Mouse (Mus musculus): ENCODE measurements around the gene Dgki. TPM values are rescaled to one million over a fixed set of nuclear protein-coding genes. Genes with fewer than 3 reads are reported as not detected.
"Not testable (repeated sequence)": the region's sequence is repeated elsewhere in the genome, so short reads cannot be mapped to it uniquely, and the experiment has no call there.

Gene Dgki
- polyA plus RNA-seq, 1 experiment from 2014 or later = 0.56 TPM

DNA sequence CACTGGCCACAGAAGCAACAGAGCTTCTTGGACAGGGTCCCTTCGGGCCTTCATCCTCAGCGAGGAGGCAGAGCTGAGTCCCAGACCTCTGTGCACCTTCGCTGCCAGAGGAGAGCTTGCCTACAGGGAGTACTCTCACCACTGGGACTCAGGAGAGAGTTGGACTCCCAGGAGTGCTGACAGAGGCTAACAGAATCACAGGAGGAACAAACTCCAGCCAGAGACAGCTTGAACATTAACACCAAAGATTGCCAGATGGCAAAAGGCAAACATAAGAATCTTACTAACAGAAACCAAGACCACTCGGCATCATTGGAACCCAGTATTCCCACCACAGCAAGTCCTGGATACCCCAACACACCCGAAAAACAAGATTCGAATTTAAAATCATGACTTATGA is 193.7 kb downstream of the Dgki start:
- WGBS = 90% methylated on average over 6 of the region's 6 CpGs
- not testable (repeated sequence) for H3K27ac ChIP-seq (replicated peaks)

DNA sequence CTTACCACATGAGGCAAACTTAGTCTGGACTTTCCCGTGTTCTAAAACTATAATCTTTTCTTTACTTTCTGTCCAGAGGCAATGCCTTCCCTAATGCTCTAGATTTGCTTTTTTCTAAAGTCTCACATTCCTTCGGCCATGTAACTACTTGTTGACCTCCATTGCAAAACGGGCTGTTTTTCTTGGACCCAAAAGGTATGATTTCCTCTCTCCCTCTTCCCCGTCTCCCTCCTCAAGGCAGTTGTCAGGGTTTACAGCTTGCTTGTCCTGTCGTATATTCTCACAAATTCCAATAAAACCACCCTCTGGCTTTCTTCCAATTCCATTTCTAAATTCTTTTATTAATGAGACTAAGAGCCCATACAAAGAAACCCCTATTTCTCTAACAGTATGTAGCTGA is 199.6 kb downstream of the Dgki start:
- H3K36me3 ChIP-seq (replicated peaks) = no peaks in the 10 kb centered on the region
- no peak for DNase-seq (ENCODE audit: low spot score)
- WGBS = 87% methylated on average over 5 of the region's 5 CpGs
- H3K27me3 ChIP-seq (replicated peaks; ENCODE audit: low read depth, poor library complexity, severe bottlenecking) = no peaks in the 10 kb centered on the region
- no peak overlapping the region for H3K4me3 ChIP-seq
- H3K4me1 ChIP-seq = peaks cover 4% of the 10 kb centered on the region; the same call in 1 of the 2 replicates
- no peak overlapping the region for H3K27ac ChIP-seq (replicated peaks)
- no peaks in the 10 kb centered on the region for H3K9me3 ChIP-seq

More for the DNA sequence above, 193.7 kb downstream of the Dgki start:
- not testable (repeated sequence) for H3K27me3 ChIP-seq (replicated peaks; ENCODE audit: low read depth, poor library complexity, severe bottlenecking); H3K4me3 ChIP-seq; H3K36me3 ChIP-seq (replicated peaks); H3K4me1 ChIP-seq; DNase-seq (ENCODE audit: low spot score); H3K9me3 ChIP-seq

DNA sequence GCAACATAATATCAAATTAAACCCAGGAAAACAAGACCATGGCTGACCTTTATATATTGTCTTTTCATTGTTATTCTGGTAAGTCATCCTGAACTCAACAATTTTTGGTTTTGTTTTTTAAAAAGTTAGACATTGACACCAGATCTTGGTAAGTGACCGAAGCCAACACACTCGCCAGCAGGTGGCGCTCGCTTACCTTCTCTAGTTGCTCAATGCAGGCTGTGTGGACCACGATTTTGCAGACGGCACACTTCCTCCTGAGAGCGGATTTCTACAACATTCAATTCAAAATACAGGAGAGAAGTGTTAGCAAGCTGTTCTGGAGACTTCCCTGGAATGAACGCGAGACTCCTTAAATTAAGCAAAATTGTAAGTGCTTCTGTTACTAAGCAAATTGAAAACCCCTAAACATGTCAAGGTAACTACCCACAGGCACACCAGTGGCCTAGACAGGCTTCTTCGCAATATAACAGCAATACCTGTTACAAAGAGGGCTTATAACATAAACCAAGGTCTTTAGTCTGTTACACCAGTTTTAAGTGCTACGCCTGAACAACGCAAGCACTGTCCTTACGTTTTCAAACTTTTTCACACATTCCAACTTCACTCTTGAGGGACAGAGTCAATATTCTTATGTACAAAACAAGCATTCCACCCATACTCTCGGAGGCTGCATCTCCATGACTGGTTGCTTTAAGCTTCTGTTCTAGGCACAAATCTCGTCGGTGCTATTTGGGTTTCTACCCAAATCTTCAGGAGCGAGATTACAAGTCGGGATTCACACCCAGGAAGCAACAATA is 202.4 kb downstream of the Dgki start:
- H3K4me1 ChIP-seq = peaks cover 4% of the 10 kb centered on the region; the same call in 1 of the 2 replicates
- no peaks in the 10 kb centered on the region for H3K9me3 ChIP-seq
- H3K4me3 ChIP-seq = no peak overlapping the region
- H3K27ac ChIP-seq (replicated peaks) = no peak overlapping the region
- H3K36me3 ChIP-seq (replicated peaks) = no peaks in the 10 kb centered on the region
- DNase-seq (ENCODE audit: low spot score) = peak; percentile 88
- H3K27me3 ChIP-seq (replicated peaks; ENCODE audit: low read depth, poor library complexity, severe bottlenecking) = no peaks in the 10 kb centered on the region
- 51% methylated on average over 18 of the region's 18 CpGs for WGBS

DNA sequence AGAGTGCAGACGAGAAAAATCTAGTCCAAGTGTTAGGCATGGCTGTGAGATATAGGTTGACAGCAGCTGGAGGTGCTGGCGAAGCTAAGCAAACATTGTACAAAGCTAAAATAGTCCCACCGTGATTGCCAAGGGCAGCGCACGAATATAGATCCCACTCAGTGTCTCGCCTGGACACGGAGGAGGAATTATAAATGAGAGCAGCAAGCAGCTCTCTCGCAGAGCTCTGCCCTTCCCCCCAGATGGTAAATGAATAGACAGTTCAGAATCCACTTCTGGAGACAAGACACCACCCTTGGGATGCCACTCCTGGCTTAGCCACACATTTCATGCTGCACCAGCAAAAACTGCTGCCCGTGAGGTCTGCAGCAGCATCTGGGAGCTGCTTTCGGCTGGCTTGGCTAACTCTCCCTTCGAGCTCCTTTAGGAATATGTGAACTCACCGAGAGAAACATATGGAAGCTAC is 203.1 kb downstream of the Dgki start:
- DNase-seq (ENCODE audit: low spot score) = no peak
- no peak overlapping the region for H3K27ac ChIP-seq (replicated peaks)
- H3K27me3 ChIP-seq (replicated peaks; ENCODE audit: low read depth, poor library complexity, severe bottlenecking) = no peaks in the 10 kb centered on the region
- peaks cover 4% of the 10 kb centered on the region; the same call in 1 of the 2 replicates for H3K4me1 ChIP-seq
- H3K4me3 ChIP-seq = no peak overlapping the region
- no peaks in the 10 kb centered on the region for H3K36me3 ChIP-seq (replicated peaks)
- no peaks in the 10 kb centered on the region for H3K9me3 ChIP-seq
- WGBS = 67% methylated on average over 12 of the region's 12 CpGs

DNA sequence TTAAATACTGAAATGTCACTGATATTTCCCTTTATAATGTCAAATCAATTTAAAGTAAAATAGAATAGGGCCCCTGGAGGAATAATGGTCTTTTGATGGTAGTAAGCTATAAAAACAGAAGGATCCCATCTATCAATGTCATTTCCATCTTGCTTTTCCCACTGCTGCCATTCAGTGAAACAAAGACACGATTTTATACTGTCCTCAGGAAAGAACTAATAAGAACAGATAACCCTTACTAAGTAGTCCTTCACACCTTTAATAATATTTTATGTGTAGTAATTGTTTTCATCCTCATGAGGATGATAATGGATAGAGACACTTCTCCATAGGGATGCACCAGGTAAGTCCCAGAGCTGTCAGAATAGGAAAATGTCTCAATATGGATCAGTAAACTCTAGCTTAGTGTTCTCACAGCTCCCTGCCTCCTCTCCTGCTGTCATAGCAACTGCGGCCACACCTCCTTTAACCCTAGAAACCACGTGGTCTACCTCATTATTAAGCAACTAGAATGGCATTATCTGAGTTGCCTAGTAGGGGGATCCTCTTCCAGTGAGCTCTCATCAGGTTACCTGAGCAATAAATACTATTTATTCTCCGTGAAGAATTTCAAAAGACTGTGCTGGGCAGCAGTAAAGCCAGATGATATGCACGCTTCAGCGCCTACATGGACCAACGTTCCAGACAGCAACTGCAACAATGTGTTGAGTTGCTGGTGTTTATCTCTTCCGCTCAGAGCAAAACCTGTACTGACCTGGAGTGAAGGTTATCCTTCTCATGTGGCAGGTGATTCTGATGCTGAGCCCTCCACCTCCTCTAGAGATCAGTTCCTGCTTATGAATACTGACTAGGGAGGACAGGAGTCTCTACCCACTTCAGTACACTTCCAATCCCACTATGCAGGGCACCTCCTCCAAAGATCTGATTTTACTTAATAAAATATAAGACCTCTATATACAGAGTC is 210.6 kb downstream of the Dgki start:
- 50% methylated on average over 8 of the region's 8 CpGs for WGBS
- no peak for DNase-seq (ENCODE audit: low spot score)
- H3K27ac ChIP-seq (replicated peaks) = no peak overlapping the region

DNA sequence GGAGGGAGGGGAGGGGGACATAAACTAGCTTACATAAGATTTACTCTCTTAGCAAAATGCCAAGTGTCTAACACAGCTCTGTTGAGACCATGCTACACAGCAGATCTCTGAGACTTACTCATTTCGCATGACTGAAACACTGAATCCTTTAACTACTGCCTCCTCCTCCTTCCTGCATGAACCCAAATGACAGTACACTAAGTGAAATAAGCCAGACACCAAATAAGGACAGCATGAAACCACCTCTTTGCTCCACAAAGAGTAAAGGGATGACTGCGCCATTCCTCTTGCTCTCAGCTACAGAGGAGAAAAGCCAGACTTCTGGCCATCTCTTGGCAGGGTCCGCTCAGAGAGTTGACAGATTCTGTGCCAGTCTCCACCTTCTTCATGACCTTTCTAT is 217.0 kb downstream of the Dgki start:
- DNase-seq (ENCODE audit: low spot score) = no peak

More for the DNA sequence above, 210.6 kb downstream of the Dgki start:
- Histone ChIP-seq H3K4me3 (no peak overlapping the region), H3K4me1 (peaks cover 6% of the 10 kb centered on the region; the same call in 1 of the 2 replicates), H3K9me3 (no peaks in the 10 kb centered on the region), H3K27me3 (replicated peaks; ENCODE audit: low read depth, poor library complexity, severe bottlenecking) (no peaks in the 10 kb centered on the region), H3K36me3 (replicated peaks) (no peaks in the 10 kb centered on the region)

DNA sequence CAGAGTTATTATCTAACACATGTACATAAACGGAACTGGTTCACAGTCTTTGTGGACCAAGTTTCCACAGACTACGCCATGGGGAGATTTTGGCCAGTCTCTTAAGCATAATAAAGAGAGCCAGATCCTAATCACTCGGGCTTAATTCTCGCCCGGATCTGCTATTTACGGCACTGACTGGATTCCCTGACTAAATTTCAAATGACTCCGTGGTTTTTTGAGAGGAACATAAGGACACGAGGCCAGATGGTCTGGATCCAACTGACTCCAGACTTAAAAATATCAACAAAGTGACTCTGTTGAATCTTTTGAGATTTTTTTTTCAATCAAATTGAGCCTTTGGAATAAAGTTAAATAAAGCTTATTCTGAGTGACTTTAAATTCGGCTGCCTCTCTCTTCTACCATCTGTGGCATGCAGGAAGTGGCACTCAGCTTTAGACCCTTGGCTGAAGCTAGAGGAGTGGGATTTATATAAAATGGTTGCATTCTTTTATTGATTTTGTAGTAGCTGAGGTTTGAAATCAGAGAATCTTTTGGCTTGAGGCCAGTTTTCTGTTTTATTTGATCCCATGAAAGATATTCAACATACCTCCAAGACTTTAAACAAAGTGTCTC is 227.5 kb downstream of the Dgki start:
- 86% methylated on average over 9 of the region's 9 CpGs for whole genome bisulfite sequencing
- H3K27me3 ChIP-seq (replicated peaks; ENCODE audit: low read depth, poor library complexity, severe bottlenecking) = no peaks in the 10 kb centered on the region
- H3K27ac ChIP-seq (replicated peaks) = no peak overlapping the region
- no peaks in the 10 kb centered on the region for H3K36me3 ChIP-seq (replicated peaks)
- peaks cover 5% of the 10 kb centered on the region; the same call in 1 of the 2 replicates for H3K4me1 ChIP-seq
- no peaks in the 10 kb centered on the region for H3K9me3 ChIP-seq
- no peak for DNase-seq (ENCODE audit: low spot score)
- no peak overlapping the region for H3K4me3 ChIP-seq

More for the DNA sequence above, 217.0 kb downstream of the Dgki start:
- 93% methylated on average over 3 of the region's 3 CpGs for WGBS
- no peaks in the 10 kb centered on the region for H3K27me3 ChIP-seq (replicated peaks; ENCODE audit: low read depth, poor library complexity, severe bottlenecking)
- H3K36me3 ChIP-seq (replicated peaks) = no peaks in the 10 kb centered on the region
- no peaks in the 10 kb centered on the region for H3K4me1 ChIP-seq
- H3K27ac ChIP-seq (replicated peaks) = no peak overlapping the region
- H3K9me3 ChIP-seq = no peaks in the 10 kb centered on the region
- no peak overlapping the region for H3K4me3 ChIP-seq

DNA sequence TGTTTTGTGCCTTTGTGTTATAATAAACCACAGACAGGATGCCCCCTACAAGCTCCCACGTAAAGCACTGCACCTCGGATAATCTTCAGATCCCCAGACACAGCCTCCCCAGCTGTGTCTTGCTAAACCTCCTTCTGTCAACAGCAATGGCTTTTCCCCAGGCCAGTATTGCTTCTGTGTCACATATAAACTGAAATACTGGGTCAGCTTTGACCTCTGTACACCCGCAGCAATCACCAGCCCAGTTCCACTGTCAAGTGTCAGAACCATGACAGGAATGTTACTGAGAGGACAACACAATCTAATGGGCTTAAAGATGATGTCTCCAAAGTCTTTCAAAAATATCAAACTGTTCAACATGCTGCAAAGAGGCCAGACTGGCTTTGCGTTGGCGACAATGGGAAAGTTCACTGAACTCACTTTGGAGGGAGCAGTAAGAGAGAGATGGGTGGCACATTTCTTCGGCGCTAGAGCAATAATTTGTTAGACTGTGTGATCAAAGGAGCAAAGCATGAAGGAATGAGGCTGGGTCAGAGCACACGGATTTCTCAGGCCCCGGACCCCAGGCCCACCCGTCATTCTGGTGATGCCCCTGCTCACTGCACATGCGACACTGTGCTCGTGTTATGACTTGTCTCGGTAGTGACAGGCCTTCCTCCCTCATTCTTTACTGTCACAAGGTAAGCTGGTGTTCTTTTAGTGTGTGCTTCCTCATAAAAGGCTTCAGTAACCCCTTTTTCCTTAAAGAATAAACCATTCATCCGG is 230.0 kb downstream of the Dgki start:
- no peaks in the 10 kb centered on the region for H3K9me3 ChIP-seq
- no peaks in the 10 kb centered on the region for H3K27me3 ChIP-seq (replicated peaks; ENCODE audit: low read depth, poor library complexity, severe bottlenecking)
- no peak for DNase-seq (ENCODE audit: low spot score)
- H3K4me1 ChIP-seq = peaks cover 5% of the 10 kb centered on the region; the same call in 1 of the 2 replicates
- H3K4me3 ChIP-seq = no peak overlapping the region
- no peaks in the 10 kb centered on the region for H3K36me3 ChIP-seq (replicated peaks)
- 82% methylated on average over 14 of the region's 14 CpGs for WGBS
- H3K27ac ChIP-seq (replicated peaks) = no peak overlapping the region

DNA sequence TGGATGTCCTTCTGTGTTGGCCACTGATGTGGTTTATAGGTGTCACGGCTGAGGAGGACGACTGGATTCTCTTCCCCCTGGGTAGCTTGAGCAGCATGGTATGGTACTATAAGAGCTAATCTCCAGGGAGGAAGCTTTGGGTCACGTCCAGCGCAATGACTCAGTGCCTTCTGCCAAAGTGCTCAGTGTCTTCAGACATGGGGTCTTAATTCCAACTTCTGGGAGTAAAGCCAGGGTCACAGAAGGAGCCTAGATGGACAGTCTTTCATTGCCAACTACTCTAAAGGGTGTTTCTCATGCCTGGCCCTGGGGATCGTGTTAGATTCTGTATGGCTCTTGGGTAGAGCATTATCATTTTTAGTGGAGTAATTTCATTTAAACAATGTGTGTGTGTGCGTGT is 231.2 kb downstream of the Dgki start:
- Histone ChIP-seq H3K36me3 (replicated peaks) (no peaks in the 10 kb centered on the region), H3K9me3 (no peaks in the 10 kb centered on the region), H3K27me3 (replicated peaks; ENCODE audit: low read depth, poor library complexity, severe bottlenecking) (no peaks in the 10 kb centered on the region), H3K4me3 (no peak overlapping the region), H3K4me1 (peaks cover 10% of the 10 kb centered on the region; the same call in 1 of the 2 replicates), H3K27ac (replicated peaks) (no peak overlapping the region)
- 90% methylated on average over 6 of the region's 6 CpGs for WGBS
- no peak for DNase-seq (ENCODE audit: low spot score)

DNA sequence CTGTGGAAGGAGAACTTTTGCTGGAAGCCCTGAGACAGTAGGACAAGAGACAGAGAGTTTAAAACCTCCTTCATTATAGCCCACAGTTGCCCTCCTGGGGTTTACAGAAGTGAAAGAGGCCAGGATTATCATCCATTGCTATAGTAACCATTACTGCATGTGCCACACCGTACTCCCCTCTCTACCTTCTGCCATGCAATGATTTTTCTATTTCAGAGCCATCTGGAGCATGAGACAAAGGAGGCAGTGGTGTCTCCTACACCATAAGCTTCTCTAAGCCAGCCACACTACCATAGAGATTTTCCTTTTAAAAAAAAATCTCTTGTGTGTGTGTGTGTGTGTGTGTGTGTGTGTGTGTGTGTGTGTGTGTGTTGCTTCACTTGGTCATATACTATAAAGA is 232.6 kb downstream of the Dgki start:
- no peaks in the 10 kb centered on the region for H3K36me3 ChIP-seq (replicated peaks)
- WGBS = 92% methylated on average over 1 of the region's 1 CpGs

DNA sequence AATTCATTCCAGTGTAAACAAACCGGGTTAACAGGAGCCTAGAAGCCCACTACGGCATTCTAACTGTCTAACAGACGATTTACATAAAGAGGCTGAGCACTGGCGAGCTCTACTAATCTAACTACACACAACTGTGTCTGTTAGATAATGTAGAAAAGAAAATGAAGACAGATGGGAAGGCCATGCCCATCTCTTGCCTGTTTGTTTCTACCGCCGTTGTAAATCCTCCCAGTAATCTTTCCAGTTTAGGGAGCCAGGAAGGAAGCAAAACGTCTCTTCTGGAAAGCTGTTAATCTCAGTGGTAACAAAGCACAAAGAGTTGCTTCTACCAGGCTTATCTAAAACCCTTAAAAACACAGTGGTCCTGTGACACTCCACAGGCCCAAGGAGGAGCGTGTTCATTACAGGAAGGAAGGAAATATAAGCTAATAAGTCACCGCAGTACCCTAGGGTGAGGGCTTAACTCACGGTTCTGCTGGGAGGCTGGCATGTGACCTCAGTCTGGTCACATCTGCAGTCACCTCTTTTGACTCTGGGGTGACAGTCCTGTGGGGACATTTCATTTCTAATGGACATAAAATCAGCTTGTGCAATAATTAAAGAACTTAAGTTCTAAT is 235.7 kb downstream of the Dgki start:
- DNase-seq (ENCODE audit: low spot score) = no peak

More for the DNA sequence above, 232.6 kb downstream of the Dgki start:
- no peaks in the 10 kb centered on the region for H3K27me3 ChIP-seq (replicated peaks; ENCODE audit: low read depth, poor library complexity, severe bottlenecking)
- DNase-seq (ENCODE audit: low spot score) = no peak
- no peak overlapping the region for H3K4me3 ChIP-seq
- no peak overlapping the region for H3K27ac ChIP-seq (replicated peaks)
- peaks cover 11% of the 10 kb centered on the region; the same call in 1 of the 2 replicates for H3K4me1 ChIP-seq
- H3K9me3 ChIP-seq = no peaks in the 10 kb centered on the region

More for the DNA sequence above, 235.7 kb downstream of the Dgki start:
- Histone ChIP-seq H3K4me3 (no peak overlapping the region), H3K36me3 (replicated peaks) (no peaks in the 10 kb centered on the region), H3K27me3 (replicated peaks; ENCODE audit: low read depth, poor library complexity, severe bottlenecking) (no peaks in the 10 kb centered on the region), H3K4me1 (peaks cover 6% of the 10 kb centered on the region; the same call in 1 of the 2 replicates), H3K27ac (replicated peaks) (no peak overlapping the region), H3K9me3 (no peaks in the 10 kb centered on the region)
- WGBS = 58% methylated on average over 10 of the region's 10 CpGs
